Mouse (Mus musculus) natural killer cell, adult 2 months (primary cell): ENCODE results near the gene Gpx2.
"Not testable (repeated sequence)": the region's sequence is repeated elsewhere in the genome, so short reads cannot be mapped to it uniquely, and the experiment has no call there.

ENCODE experiments used
- DNase-seq, 2 experiments: peaks; one replicate each; pipeline ENCODE4 v3.0.0; 2022; ENCODE audit warnings: low spot score in 2 of 2

Gpx2 gene

DNA sequence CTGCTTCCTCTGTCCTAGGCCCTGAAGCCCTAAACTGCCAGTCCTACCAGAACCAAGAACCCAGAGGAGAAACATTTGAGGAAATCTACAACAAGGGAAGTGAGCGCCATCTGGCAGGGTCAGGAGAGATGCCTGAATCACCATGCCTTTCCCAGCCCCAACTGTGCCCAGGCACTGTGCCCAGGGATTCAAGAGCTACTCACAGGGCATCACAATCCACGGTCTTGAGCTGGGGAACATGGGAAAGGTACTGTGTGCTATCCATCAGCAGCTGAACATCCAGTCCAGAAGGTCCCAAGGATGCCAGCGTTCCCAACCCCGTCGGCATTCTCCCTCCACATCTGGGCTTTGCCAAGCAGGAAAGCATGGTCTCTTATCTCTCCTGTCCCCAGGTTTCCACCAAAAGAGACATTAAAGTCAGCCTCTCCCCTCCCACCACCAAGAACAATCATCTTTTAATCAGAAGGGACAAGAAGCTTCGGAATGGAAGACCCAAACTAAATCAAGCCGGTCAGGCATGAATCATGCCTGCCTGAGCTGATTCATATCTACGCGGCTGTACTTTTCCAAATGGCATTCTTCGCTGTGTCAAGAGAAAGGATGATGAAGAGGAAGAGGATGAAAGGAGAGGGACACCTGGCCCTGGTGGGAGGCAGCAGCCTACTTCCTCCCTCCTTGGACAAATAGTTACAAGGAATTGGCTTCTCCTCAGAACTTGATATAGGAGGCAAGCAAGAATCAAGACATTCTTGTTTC, 9.9 kb upstream of the Gpx2 start:
- no peak for DNase-seq

DNA sequence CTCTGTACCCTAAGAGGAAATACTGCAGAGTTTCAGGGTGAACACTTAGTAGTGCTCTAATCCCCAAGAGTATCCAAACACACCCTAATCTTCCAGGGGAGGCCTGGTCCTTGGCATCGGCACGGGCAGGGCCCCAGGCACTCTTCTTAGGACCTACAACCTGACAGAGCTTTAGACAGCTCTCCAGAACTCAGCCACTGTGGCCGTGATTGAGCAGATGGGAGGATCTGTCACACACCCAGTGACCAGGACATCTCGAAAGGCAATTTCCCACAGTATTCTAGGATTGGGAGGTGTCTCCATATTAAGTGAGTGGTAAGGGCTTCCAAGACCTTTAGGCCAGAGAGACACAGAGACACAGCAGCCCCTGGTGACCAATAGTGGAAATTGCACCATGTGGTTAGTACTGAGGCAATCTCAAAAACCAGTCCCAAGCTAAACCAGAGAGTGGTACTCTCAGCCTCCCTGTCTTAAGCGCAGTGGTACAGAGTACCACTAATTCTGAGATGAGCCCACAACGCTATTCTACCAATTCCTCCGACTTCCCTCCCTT, 8.4 kb upstream of the Gpx2 start:
- peak; percentile 10 to 37 for DNase-seq

DNA sequence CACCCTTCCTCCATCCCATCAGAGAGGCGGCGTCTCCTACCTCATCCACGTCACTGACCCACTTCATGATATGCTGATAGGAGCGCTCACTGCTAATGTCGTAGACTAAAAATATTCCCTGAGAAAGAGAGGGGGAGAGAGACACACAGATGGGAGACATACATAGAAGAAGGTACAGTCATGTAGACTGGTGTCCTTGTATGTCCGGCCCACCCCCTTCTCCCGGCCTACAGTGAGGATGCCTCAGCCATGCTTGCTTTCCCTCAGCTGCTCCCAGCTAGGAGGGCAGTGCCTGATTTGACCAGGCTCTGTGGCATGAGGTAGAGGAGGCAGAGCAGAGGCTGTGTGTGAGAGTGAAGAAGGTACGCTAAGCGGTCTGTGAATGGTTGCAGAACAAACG, 7.7 kb upstream of the Gpx2 start:
- no peak for DNase-seq

DNA sequence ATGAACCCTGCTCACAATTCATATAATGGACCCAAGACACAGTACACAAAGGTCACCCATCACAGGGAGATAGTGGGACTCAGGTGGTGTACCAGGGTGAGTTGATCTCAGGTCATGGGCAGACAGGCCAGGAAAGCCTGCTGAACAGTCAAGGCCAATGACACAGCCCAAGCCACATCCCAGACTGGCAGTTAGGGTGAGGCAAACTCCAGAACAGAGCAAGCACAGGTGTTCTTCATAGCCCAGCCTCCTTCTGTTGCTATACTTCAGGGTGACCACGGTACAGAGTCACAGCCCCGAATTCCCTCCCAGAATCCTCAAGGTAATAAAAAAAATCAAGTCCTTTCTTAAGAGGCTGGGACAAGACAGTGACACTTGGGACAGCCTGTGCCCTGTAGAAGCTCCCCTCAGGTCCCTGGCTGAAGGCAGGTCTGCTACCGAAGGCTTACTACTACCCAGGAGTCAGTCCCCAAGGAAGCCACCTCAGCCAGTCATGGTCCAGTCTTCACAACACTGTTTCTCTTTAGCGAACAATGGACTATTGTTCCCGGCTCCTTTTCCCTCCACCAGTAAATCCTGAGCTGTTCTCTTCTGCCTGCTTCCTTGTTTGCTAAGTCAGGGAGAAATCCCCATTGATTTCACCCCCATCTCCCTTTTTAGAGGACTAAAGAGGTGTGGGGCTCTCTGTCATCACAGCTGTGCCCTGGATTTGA, 2.8 kb upstream of the Gpx2 start:
- DNase-seq: no peak

DNA sequence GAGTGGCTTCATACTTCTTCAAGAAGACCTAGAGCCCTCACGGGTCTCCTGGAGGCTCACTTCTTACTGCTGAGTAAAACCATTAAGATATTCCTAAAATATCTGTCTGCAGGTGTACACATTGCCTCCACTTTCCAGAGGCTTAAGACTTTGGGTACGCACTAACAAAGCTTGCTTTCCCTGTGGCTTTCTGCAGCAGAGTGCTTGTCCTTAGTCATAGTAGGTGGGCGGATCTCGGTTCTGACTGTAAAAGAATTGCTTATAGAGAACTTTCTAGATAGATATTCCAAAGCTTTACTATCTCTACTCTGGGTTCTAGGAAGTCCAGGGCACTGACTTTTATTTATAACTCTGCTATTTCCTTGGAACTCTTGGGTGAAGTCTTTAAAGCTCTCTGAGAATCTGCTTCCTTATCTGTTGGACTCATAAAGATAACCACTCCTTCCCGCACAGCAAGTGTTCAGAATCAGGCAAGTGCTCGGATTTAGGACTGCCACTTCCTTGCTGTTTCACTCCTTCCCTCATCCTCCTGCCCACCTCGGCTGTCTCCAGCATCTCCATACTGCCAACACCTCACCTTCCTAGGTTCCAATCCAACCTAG, 1.7 kb upstream of the Gpx2 start:
- no peak for DNase-seq

DNA sequence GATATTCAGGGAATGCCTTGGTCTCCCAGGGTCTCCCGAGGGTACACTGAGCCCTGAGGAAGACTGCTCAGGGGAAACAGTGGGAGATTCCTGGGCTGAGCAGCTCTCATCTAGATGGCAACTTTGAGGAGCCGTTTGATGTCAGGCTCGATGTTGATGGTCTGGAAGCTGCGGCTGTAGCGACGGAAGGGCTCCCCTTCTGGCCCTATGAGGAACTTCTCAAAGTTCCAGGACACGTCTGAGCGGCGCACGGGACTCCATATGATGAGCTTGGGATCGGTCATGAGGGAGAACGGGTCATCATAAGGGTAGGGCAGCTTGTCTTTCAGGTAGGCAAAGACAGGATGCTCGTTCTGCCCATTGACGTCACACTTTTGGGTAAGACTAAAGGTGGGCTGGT, 2.8 kb downstream of the Gpx2 start:
- DNase-seq: not testable (repeated sequence)

DNA sequence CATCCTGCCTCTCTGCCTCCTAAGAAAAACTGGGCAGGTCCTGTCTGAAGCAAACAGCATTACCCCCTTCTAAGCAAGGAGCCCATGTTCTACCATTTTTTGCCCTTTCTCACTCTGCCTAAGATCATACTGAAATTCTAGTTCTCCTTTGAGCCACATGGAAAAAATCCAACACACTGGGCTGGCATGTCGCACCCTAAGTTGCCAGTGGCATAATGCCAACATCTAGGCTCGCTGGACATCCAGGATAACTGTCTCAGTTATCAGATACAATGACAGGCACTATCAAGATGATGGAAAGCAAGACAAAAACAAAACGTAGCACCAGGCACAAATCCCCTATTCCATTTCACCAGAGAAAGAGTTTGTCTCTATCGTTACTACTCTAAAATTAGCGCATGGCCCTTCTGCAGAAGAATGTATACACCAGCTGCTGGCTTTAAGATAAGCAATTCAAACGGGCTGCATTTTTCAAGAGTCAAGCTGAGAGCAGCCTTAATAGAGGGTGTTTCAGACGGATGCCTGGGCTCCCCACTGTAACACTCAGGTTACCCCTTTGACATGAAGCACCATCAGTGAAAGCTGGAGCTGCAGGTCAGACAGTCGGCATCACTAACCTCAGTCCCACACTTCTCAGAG, 4.8 kb downstream of the Gpx2 start:
- DNase-seq: no peak

DNA sequence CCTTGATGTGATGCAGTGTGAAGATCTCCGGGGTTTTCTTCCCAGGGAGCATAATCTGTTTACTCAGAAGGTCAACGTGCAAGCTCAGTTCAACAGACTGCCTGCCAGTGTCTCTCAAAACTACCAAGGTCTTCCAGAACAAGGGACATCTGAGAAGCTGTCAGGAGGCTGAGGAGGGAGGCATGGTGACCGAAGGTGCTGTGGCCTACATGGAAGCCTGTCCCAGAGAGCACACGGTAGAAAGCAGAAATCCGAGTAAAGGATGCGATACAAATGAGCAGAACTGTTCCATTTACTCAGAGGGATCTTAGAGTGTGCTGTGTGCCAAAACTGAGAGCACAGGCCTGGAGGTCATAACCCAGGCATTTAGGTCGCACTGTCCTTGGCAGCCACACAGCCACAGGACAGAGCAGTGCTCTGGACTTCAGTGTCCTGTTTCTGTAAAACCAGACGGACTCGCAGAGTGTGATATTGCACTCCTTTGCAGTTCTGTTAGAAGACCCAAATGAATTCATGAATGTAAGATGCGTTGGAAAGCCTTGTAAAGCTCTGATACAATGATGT, 11.2 kb downstream of the Gpx2 start:
- DNase-seq: no peak

DNA sequence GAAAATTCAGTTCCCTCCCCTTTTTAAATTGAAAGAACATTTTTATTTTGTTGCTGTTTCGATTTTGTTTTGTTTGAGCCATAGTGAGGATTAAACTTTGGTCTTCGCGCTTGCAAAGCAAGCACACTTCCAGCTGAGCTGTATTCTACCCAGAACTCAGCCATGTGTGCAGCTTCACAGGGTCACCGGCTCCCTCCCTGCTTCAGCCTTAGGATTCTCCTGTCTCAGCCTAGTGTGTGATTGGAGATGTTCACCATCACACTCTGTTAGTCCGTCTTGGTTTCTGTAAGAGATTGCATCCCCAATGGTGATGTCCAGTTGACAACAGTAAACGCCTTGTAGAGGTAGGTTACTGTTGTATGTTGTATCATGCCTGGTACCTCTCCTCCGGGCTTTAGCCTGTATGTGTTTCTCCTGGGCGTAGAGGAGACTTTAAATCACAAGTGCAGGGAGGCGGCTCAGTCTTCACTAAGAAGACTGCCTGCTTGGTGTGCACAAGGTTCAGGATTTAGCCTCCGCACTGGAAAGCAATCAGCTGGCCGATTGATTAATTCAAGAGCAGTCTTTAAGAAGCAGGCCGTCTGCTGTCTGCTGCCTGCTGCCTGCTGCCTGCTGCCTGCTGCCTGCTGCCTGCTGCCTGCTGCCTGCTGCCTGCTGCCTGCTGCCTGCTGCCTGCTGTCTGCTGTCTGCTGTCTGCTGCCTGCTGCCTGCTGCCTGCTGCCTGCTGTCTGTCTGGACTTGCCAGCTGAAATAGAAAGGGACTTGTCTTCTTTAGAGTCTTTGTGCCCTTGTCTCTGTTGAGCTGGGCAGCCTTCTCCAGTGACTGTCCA, 14.5 kb downstream of the Gpx2 start:
- DNase-seq: no peak

DNA sequence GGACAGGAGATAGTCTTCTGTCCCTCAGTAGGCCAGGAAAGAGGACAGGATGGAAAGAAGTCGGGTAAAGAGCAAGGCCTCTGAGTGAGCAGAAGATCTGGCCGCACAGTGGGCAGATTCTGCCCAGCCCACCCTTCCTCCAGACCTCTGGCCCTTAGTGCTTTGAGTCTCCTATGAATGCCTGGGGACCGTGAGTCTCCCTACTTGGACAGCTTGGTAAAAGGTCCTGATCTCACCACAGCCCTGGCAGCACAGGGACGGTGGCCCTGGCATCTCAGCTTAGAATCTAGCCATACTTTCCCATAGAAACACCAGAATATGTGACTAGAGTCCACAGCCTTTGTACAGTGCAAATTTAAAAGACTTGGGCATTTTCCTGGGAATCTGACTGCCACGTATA, 15.4 kb downstream of the Gpx2 start:
- DNase-seq: no peak

DNA sequence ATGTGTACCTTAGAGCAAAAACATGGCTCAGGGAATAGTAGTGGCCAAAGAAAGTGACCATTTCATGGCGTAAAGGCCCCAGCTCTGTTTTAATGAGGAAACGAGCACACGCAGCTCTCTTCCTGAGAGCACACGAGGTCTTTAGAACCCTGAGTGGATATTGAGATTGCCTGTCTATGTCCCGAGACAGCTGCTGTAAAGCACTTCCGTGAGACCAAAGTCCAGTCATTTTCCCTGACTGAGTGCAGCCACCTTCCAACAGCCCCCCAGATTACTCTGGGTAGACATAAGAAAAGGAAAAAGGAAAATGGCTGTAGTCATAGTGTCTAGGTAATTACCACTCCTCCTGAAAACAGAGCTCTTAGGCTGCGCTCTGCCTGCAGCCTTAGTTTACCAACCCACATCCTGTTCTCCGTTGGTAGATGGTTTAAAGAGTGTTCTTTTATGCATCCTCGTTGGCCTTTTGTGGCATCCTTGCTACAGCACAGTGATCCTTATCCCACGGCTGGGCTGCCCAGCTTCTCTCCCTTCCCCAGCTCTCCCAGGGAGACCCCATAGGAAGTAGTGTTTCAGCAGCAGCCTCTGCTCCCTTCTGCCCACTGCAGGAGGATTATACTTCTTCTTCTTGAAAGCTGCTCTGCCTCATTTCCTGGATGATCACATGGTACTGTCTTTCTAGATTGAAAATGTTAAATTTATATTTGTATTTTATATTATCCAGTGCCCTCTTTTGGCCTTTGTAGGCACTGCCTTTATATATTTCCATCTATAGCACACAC, 16.9 kb downstream of the Gpx2 start:
- no peak for DNase-seq

DNA sequence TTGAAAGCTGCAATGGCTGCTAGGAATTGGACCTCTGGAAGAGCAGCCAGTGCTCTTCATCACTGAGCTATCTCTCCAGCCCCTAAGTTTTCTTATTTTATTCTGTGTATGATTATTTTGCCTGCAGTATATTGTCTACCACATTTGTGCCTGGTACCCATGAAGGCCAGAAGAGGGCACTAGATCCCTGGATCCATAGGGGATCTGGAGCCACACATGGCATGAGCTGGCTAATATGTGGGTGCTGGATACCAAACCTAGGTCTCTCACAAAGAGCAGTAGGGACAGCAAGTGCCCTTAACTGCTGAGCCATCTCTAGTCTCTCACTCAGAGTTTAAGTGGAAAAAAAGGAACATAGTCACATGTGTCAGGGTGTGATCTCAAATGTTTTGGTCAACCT, 17.5 kb downstream of the Gpx2 start:
- DNase-seq: no peak

DNA sequence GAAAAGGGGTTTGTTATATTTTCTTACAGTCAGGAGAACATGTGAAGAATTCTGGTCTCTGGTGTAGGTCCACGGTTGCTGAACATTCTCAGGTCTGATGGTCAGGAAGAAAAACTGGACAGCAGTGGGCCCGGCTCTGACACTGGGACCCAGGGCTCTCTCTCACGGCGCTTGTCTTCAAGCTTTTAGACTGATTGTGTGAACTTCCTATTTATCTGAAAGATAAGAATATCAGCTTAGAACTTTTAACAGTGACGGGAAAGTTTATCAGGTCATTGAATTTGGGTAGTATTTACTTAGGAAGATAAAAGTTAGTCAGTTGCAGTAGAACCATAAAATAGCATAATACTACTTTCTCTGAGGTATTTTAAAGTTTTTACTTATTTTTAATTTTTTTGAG, 18.5 kb downstream of the Gpx2 start:
- no peak for DNase-seq

DNA sequence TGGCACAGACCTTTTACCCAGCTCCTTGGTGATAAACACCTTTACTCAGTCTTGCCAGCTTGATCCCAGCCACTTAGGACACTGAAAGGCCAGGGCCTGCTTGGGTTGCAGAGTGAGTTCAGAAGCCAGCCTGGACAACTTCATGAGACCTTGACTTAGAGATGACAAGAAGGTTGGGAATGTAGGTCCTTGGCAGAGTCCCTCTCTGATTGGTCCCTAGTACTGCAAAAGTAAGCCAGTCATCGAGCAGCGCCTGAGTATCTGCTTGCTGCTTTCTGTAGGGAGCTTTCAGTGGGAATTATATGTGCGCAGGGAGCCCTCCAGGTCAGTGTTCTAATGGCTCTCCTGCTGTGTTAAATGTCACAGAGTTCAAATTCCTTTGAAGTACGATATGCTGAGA, 20.2 kb downstream of the Gpx2 start:
- no peak for DNase-seq

DNA sequence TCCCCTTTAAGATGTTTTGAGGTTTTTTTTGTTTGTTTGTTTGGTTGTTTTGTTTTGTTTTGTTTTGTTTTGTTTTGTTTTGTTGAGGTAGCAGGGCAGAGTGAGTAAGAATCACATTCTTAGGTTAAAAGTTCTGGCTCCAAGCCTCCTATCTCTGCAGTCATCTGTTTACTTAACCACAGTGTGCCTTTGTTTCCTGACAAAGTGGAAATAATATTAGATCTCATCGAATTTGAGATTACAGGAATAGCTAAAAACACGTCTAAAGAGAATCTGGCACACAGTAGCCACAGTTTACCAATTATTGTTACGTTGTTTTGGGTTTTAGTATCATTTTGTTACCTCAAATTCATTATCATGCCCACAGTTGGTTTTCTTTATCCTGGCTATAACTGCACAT, 20.7 kb downstream of the Gpx2 start:
- DNase-seq: no peak

DNA sequence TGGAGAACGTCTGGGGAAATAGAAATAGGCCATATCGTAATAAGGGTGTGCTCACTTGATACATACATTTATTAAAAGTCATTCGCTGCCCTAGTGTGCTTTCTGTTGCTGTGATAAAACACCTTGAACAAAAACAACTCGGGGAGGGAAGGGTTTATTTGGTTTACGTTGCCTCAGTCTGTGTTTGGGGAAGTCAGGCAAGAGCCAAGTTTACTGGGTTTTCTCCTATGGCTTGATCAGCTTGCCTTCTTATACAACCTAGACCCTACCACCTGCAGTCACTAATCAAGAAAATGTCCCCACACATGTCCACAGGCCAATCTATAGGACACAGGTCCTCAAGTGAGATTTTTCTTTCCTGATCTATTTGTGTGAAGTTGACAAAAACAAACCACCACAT, 23.8 kb downstream of the Gpx2 start:
- no peak for DNase-seq

DNA sequence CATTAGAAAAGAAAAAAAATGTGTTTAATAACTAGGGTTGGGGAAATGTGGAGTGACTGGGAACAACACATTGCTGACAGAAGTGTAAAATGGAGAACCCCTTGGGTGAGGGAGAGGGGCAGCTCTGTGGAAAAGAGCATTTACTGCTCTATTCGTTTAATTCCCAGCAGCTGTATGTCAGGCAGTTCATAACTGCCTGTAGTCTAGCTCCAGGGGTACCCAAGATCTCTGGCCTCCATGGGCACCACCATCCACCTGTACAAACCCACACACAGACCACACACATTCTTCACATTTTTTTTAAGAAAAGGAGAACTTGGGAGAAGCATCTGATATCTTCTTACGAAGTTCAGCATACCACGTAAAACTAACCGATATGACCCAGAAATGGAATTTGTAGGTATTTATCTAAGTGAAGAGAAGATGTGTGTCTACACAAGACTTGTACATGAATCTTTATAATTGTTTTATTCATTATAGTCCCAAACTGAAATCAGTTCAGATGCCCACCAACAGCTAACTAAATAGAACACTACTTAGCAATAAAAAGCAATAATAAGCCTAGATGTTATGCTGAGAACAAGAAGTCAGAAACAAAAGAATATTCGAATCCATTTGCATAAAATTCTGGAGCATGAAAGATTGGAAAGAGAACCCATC, 24.4 kb downstream of the Gpx2 start:
- DNase-seq: no peak

DNA sequence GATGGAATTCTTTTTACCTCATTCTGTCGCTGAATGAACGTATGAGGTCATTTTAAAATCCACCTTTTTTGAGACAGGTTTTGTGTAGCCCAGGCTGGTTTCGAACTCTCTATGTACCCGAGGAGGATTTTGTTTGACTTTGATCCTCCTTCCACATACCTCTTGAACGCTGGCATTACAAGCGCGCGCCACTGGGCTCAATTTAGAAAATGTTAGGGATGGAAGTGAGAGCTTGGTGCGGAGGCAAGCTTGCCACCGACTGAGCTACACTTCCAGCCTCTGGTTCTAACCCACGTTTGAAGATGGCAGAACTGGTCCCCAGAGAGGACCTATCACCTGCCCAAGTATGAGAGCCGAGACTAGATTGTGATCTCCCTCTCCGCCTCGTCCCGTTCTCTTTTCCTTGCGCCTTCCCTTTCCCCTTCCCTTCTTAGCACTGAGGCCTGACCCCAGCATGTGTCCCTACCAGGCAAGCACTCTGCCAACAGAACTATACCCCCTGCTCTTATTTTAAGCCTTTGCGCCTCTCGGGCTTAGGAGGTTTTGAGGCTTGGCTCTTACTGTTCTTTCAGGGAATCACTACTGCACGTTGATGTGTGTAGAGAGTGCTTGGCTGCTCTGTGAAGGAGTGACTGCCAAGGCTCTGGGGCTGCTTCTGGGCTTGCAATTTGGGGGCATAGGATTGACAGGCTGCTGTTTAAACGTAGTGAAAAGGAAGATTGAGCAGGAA, 29.3 kb downstream of the Gpx2 start:
- DNase-seq: no peak

DNA sequence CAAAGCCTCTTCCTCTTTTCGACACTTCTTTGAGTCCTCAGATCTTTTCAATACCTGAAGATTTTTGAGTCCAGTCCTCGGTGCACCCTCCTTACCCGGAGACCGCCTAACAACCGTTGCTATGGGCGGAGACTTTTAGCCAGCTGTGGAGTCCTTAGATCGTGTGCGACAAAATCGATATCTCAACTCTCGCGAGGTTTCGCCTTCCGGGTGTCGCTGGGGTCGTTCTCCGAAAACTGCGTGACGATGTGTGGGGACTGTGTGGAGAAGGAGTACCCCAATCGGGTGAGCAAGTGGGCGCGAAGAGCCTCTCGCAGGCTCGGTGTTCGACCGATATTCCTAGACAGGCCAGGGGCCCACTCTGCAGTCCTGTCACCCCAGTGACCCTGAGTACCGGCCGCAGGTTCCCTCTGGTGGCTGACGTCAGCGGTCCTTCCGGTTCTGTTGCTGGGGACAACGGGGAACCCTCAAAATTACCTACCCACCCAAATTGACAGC, 30.0 kb downstream of the Gpx2 start, which contains the start of the genes Churc1 and Fntb:
Gene Churc1, plus strand, starts transcription at position 185 of the 498 bp plus-strand sequence.
Gene Fntb, plus strand, starts transcription at position 236 of the 498 bp plus-strand sequence.
- DNase-seq: peak; percentile 96 to 97
